Mouse (Mus musculus) kidney, postnatal 0 days (tissue): ENCODE measurements around the gene Bcor. TPM values are rescaled to one million over a fixed set of nuclear protein-coding genes. Genes with fewer than 3 reads are reported as not detected.

Experiments used
- ATAC-seq: fragments of 200-750 bp; cut with Nextera tagmentation; replicated peaks from 2 replicates; pipeline ENCODE4 v1.8.0; 2017; ENCODE audit warnings: low read depth, moderate number of reproducible peaks, moderate TSS enrichment, moderate library complexity; ENCODE audit not compliant: low FRiP score
- DNase-seq: peaks from one replicate; pipeline ENCODE4 v3.0.0-alpha.2; 2016; ENCODE audit warnings: low spot score
- H3K27ac ChIP-seq: fragments of 300-500 bp; sonication (generic); 2 replicates; pipeline ENCODE4 v1.5.1; 2014; ENCODE audit warnings: mild to moderate bottlenecking
- H3K27me3 ChIP-seq: fragments of 300-500 bp; sonication (generic); 2 replicates; pipeline ENCODE4 v1.6.1; 2014; ENCODE audit warnings: low read length, mixed read lengths; ENCODE audit not compliant: insufficient read depth
- H3K36me3 ChIP-seq: fragments of 300-500 bp; sonication (generic); 2 replicates; pipeline ENCODE4 v1.6.1; 2014; ENCODE audit warnings: low read length, mixed read lengths; ENCODE audit not compliant: insufficient read depth
- H3K4me1 ChIP-seq: fragments of 300-500 bp; sonication (generic); replicated peaks from 2 replicates; pipeline ENCODE4 v1.6.1; 2014; ENCODE audit warnings: antibody characterized with exemption, low read length, mixed read lengths; ENCODE audit not compliant: insufficient read depth
- H3K4me2 ChIP-seq: fragments of 300-500 bp; sonication (generic); 2 replicates; pipeline ENCODE4 v1.6.1; 2014; ENCODE audit warnings: mild to moderate bottlenecking, low read length, moderate library complexity, mixed read lengths
- H3K4me3 ChIP-seq: fragments of 300-500 bp; sonication (generic); replicated peaks from 2 replicates; pipeline ENCODE4 v1.5.1; 2014; ENCODE audit warnings: low read depth, low read length
- H3K9ac ChIP-seq: fragments of 300-500 bp; sonication (generic); 2 replicates; pipeline ENCODE4 v1.6.1; 2014; ENCODE audit warnings: low read depth, low read length
- H3K9me3 ChIP-seq: fragments of 300-500 bp; sonication (generic); replicated peaks from 2 replicates; pipeline ENCODE4 v1.6.1; 2016; ENCODE audit warnings: low read length, inconsistent platforms, mixed read lengths
- CTCF ChIP-seq: IDR thresholded peaks from 2 replicates; pipeline ENCODE4 v1.5.1; 2016; ENCODE audit warnings: antibody characterized with exemption, low read depth, mild to moderate bottlenecking, moderate library complexity
- WGBS: fragments of 180-500 bp; shearing (Covaris S2); extraction: QIAGEN DNeasy Blood & Tissue Kit; methylation state at CpG from one replicate; pipeline ENCODE4 v1.1.7; 2014; 5-methylcytosine and 5-hydroxymethylcytosine counted together
- polyA plus RNA-seq: library from polyadenylated mRNA; unstranded; fragments of >200 nt; fragmentation: Nextera tagmentation; extraction: Ambion mirVana; gene quantifications from 2 replicates; pipeline ENCODE4 v1.2.1, GENCODE M21; 2015

Gene Bcor
- polyA plus RNA-seq, 1 experiment from 2014 or later: 12.8 TPM

- no peak overlapping the region for H3K27ac ChIP-seq
- 72% methylated on average over 8 of the region's 8 CpGs for WGBS
- H3K27me3 ChIP-seq: 0 out of 2 replicates have a peak, but pooled peaks cover 2% of the 10 kb centered on the region
- no peak overlapping the region for H3K4me3 ChIP-seq
- H3K36me3 ChIP-seq: no peaks in the 10 kb centered on the region
- DNase-seq (no peak), ATAC-seq (no peak)
- H3K4me1 ChIP-seq: no peaks in the 10 kb centered on the region
- TF ChIP-seq CTCF: no peak
- no peak overlapping the region for H3K4me2 ChIP-seq
- H3K9ac ChIP-seq: no peak overlapping the region
- H3K9me3 ChIP-seq: no peaks in the 10 kb centered on the region
Observed at GRCm38 (mm10) chrX:11996489-11996888, 163.7 kb downstream of the Bcor start.

- Histone ChIP-seq H3K9ac (no peak overlapping the region), H3K9me3 (no peaks in the 10 kb centered on the region), H3K4me3 (no peak overlapping the region), H3K4me1 (no peaks in the 10 kb centered on the region), H3K36me3 (no peaks in the 10 kb centered on the region), H3K27me3 (0 out of 2 replicates have a peak, but pooled peaks cover 2% of the 10 kb centered on the region), H3K27ac (no peak overlapping the region), H3K4me2 (no peak overlapping the region)
- no peak for ATAC-seq
- no peak for DNase-seq
- WGBS: 81% methylated on average over 5 of the region's 5 CpGs
- no peak for TF ChIP-seq CTCF
Observed at GRCm38 (mm10) chrX:11993641-11994419, 166.3 kb downstream of the Bcor start.

DNA sequence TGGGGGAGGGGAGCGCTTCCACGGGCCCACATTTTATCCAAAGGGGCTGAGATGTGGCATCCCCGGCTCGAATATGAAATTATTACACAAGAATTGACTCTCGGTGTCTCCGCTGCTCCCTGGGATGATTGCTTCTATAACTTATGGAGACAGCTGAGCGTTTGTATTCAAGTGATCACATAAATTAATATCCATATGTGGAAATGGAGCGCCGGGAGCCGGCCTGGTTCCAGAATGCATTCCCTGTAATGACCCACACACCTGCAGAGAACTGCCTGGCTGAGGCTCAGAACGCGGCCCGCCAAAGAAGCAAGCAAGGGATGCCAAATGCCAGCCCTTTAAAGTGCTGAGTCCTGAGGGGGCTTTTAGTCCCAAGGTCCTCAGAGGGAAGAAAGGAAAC is 170.7 kb downstream of the Bcor start:
- H3K9me3 ChIP-seq: no peaks in the 10 kb centered on the region
- H3K9ac ChIP-seq: no peak overlapping the region
- H3K36me3 ChIP-seq: no peaks in the 10 kb centered on the region
- no peak overlapping the region for H3K4me2 ChIP-seq
- no peaks in the 10 kb centered on the region for H3K4me1 ChIP-seq
- H3K27me3 ChIP-seq: no peaks in the 10 kb centered on the region
- no peak for ATAC-seq
- 83% methylated on average over 13 of the region's 13 CpGs for WGBS
- DNase-seq: no peak
- no peak for TF ChIP-seq CTCF
- no peak overlapping the region for H3K27ac ChIP-seq
- no peak overlapping the region for H3K4me3 ChIP-seq

DNA sequence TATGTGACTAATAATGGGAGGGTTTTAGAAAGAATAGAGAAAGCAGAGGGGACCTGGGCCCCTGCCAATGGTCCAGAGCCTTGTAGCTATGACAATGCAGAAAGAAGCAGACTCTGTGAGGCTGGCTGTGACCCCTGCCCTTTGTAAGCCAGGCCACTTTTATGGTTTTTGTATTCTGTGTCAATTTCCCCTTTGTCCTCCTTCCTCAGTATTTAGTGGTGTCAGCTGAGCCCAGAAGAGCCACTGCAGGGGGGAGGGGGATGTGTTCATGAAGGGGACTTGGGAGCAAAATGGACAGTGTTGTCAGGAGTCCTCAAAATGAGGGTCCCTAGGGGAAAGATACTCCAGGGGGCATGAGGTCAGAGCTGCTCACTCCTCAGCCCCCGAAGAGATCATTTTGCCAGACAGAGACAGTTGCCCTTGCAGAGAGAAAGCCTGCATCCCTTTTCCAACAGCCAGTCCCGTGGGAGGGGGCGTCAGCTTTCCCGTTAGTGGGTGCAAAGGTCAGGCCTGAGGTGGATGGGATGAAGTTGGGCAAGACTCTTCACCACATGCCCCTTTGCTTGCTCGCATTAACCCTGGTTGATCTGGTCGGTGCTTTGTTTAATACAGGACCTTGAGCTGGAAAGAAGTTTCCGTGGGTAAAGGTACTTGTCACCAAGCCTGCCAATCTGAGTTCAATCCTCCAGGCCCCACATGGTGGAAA is 171.8 kb downstream of the Bcor start:
- DNase-seq: no peak
- H3K36me3 ChIP-seq: no peaks in the 10 kb centered on the region
- H3K9me3 ChIP-seq: no peaks in the 10 kb centered on the region
- no peak overlapping the region for H3K9ac ChIP-seq
- WGBS: 62% methylated on average over 7 of the region's 7 CpGs
- H3K27me3 ChIP-seq: no peaks in the 10 kb centered on the region
- H3K4me1 ChIP-seq: no peaks in the 10 kb centered on the region
- no peak for ATAC-seq
- H3K4me3 ChIP-seq: no peak overlapping the region
- no peak for TF ChIP-seq CTCF
- no peak overlapping the region for H3K27ac ChIP-seq
- H3K4me2 ChIP-seq: no peak overlapping the region

DNA sequence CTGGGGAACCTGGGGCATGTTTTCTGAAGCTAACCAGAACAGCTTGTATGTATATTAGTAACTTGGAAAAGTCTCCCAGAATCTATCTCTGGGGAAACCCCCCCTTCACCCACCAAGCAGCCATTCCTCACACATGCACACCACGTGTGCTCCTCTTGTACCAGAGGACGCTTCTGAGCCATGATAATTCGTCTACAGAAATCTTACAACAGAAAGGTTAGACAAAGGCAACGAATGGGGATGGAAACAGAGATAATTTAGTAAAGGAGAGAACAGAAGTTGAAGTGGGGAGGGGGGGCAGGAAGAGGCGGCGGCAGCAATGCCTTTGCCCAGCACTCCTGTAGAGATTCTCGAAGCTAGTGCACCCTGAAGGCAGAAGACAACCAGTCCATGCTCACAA is 172.6 kb downstream of the Bcor start:
- no peaks in the 10 kb centered on the region for H3K9me3 ChIP-seq
- H3K4me1 ChIP-seq: no peaks in the 10 kb centered on the region
- H3K36me3 ChIP-seq: no peaks in the 10 kb centered on the region
- H3K4me3 ChIP-seq: no peak overlapping the region
- no peaks in the 10 kb centered on the region for H3K27me3 ChIP-seq
- 69% methylated on average over 7 of the region's 7 CpGs for WGBS
- H3K4me2 ChIP-seq: no peak overlapping the region
- no peak for TF ChIP-seq CTCF
- H3K27ac ChIP-seq: no peak overlapping the region
- ATAC-seq (no peak), DNase-seq (no peak)
- H3K9ac ChIP-seq: no peak overlapping the region
